Mouse (Mus musculus) forebrain, embryonic 10.5 days (tissue): Measurements from ENCODE around the gene Rps6kb2. TPM values are rescaled to one million over a fixed set of nuclear protein-coding genes. Genes with fewer than 3 reads are reported as not detected.

Experiments used
- DNase-seq: peaks from one replicate; pipeline ENCODE4 v3.0.0-alpha.2; 2017; ENCODE audit warnings: low spot score; ENCODE audit errors: extremely low spot score
- H3K27ac ChIP-seq: fragments of 300-500 bp; sonication (generic); 2 replicates; pipeline ENCODE4 v1.5.1; 2016; ENCODE audit warnings: mild to moderate bottlenecking
- H3K27me3 ChIP-seq: fragments of 300-500 bp; sonication (generic); 2 replicates; pipeline ENCODE4 v1.6.1; 2016; ENCODE audit warnings: mild to moderate bottlenecking; ENCODE audit not compliant: poor library complexity, severe bottlenecking
- H3K36me3 ChIP-seq: fragments of 300-500 bp; sonication (generic); replicated peaks from 2 replicates; pipeline ENCODE4 v1.6.1; 2016; ENCODE audit warnings: mild to moderate bottlenecking, moderate library complexity
- H3K4me1 ChIP-seq: fragments of 300-500 bp; sonication (generic); 2 replicates; pipeline ENCODE4 v1.6.1; 2016
- H3K4me3 ChIP-seq: fragments of 300-500 bp; sonication (generic); 2 replicates; pipeline ENCODE4 v1.5.1; 2016; ENCODE audit warnings: mild to moderate bottlenecking, moderate library complexity
- H3K9me3 ChIP-seq: fragments of 300-500 bp; sonication (generic); 2 replicates; pipeline ENCODE4 v1.6.1; 2016; ENCODE audit warnings: mild to moderate bottlenecking, moderate library complexity
- WGBS: fragments of 180-500 bp; shearing (Covaris S2); methylation state at CpG from one replicate; pipeline ENCODE4 v1.1.7; 2016; 5-methylcytosine and 5-hydroxymethylcytosine counted together
- polyA plus RNA-seq: library from polyadenylated mRNA; unstranded; fragments of >200 nt; fragmentation: Nextera tagmentation; extraction: Ambion mirVana; gene quantifications from 2 replicates; pipeline ENCODE4 v1.2.1, GENCODE M21; 2016

The Rps6kb2 gene
- polyA plus RNA-seq, 1 experiment from 2014 or later = 59.7 TPM

DNA sequence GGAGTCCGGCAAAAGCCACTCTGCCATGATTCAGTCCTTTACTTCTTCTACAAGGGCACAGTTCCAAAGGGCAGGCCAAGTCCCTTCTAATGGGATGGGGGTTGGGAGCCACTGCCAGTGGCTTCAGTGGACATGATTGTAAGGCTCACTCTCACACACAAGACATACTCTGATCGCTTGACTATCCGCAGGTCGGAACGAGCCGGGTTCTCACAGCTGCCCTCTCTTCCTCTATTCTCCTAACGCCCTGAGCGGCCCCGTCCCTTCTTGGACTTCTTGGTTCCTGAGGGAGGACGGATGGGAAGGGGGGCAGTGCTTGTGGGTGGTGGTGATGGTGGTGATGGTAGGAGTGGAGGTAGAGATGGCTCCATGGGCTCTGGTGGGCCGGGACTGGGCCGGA lies 6.4 kb downstream of the Rps6kb2 start:
- H3K9me3 ChIP-seq = no peaks in the 10 kb centered on the region
- 92% methylated on average over 12 of the region's 12 CpGs for WGBS
- peaks cover 20% of the 10 kb centered on the region for H3K4me1 ChIP-seq
- DNase-seq = no peak
- H3K4me3 ChIP-seq = no peak overlapping the region
- no peaks in the 10 kb centered on the region for H3K27me3 ChIP-seq
- no peak overlapping the region for H3K27ac ChIP-seq
- peaks cover 87% of the 10 kb centered on the region for H3K36me3 ChIP-seq

DNA sequence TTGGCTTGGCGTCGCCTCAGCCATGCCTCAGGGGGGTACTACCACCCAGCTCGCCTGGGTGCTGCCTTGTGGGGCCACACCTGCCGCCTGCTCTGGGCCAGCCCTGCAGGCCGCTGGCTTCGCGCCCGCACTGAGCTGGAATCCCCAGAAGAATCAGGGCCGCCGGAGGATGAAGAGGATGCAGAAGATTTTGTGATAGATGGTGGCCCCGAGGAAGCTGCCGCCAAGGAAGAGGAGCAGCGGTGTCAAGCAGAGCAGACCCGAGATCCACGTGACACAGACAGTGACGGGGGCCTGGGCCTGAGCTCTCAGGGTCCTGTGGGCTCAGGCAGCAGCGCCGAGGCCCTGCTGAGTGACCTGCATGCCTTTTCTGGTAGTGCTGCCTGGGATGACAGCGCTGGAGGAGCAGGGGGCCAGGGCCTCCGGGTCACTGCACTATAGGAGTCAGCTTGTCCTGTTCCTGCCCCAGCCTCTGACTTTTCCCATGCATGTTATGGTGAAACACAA lies 7.0 kb downstream of the Rps6kb2 start:
- Histone ChIP-seq H3K36me3 (peaks cover 87% of the 10 kb centered on the region), H3K9me3 (no peaks in the 10 kb centered on the region), H3K27me3 (no peaks in the 10 kb centered on the region), H3K4me1 (peaks cover 20% of the 10 kb centered on the region), H3K4me3 (no peak overlapping the region), H3K27ac (peak overlapping the region; percentile 54; the same call in 1 of the 2 replicates)
- 73% methylated on average over 20 of the region's 20 CpGs for WGBS
- DNase-seq = no peak

DNA sequence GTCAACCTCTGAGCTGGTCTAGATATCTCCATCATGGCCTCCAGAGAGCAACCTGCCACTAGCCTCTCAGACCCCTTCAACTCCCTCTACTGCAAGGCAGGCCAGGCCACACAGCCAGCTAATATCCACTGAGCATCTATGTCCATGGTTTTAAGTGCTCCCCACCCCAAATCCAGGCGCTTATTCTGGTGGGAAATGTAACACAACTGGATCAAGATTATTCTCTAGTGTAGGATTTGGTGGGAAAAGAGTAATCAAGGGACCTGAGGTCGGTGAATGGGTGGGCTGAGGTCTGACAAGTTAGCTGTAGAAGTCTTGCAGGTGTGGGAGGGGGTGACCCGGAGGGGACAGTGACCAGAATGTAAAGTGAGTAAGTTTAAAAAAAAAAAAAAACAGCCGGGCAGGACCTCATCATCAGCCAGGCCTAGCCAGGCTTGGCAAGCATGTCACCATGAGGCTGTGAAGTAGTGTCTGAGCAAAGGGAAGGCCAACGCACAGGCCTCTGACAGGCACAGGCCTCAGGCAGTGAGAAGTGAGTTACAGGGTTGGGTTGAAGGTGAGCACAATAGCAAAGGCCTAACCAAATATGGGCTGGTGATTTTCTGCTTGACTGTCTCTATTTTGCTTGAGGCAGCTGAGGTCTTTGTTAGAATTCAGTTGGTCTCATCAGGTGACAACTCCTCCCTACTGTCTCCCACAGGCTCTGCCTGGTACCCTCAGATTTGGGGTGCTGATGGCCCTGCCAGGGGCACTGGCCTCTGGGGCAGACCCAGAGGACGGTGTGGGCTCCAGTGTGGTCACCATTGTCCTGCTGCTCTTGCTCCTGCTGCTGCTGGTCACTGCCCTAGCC lies 7.7 kb downstream of the Rps6kb2 start:
- Histone ChIP-seq H3K4me3 (no peak overlapping the region), H3K4me1 (peaks cover 20% of the 10 kb centered on the region), H3K36me3 (peaks cover 88% of the 10 kb centered on the region), H3K27ac (peak overlapping the region; percentile 54; the same call in 1 of the 2 replicates), H3K9me3 (no peaks in the 10 kb centered on the region), H3K27me3 (no peaks in the 10 kb centered on the region)
- WGBS = 73% methylated on average over 6 of the region's 6 CpGs
- no peak for DNase-seq

DNA sequence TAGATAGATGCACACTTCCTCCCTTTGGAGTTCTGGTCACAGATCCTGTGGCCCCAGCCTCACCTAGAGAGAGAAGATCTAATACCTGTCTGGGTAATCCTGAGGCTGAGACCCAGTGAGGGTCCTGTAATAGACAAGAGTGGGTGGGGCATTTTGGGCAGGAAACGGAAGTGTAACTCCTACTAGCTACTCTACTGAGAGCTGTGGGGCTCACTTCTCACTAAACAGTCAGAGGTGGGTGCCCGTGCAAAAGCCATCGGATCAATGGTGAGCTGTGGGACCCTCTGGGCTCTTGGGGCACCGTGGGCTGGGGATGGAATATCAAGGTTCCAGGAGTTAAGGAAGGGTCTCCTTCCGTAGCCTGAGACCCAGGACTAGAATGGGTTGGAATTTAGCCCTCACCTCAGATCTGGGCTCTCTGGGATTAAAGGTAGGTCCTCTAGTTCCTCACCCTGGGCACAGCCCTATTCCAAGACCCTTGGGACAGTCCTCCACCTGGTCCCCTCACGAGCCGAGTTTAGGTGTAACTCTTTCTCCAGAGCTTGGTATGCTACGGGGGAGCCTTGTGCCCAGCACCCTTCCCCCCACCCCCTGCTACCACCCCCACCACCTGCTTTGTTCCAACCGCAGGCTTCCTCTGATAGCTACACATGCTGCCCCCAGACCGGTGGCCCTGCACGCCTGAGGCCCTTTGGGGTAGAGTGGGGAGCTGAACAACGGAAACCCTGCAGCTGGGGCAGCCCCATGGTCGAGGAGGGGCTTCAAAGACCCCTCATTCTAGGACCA lies 8.5 kb downstream of the Rps6kb2 start:
- Histone ChIP-seq H3K36me3 (peaks cover 90% of the 10 kb centered on the region), H3K9me3 (no peaks in the 10 kb centered on the region), H3K4me1 (peaks cover 26% of the 10 kb centered on the region), H3K27me3 (no peaks in the 10 kb centered on the region), H3K4me3 (no peak overlapping the region), H3K27ac (0 out of 2 replicates have a peak overlapping the region, but pooled peaks have one; percentile 16)
- DNase-seq = no peak
- WGBS = 86% methylated on average over 13 of the region's 13 CpGs

DNA sequence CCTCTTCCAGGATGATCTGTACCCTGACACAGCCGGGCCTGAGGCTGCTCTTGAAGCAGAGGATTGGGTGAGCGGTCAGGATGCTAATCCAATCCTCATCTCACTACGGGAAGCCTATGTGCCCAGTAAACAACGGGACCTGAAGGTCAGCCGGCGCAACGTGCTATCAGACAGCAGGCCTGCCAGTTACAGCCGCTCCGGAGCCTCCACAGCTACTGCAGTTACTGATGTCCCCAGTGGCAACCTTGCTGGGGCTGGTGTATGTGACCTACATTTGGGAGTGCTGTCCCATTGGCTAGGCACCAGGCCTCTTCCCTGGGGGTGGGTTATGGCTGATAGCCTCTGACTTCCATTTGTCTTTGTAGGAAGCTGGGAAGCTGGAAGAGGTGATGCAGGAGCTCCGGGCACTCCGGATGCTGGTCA lies 9.9 kb downstream of the Rps6kb2 start, which contains the start of gene Ptprcap:
Ptprcap (plus strand) TSS at position 373 of the 423 bp plus-strand sequence.
- peaks cover 76% of the 10 kb centered on the region for H3K36me3 ChIP-seq
- H3K4me1 ChIP-seq = peaks cover 38% of the 10 kb centered on the region
- DNase-seq = no peak
- 82% methylated on average over 11 of the region's 11 CpGs for WGBS
- no peak within 1 kb of the TSS for H3K4me3 ChIP-seq
- H3K27ac ChIP-seq = no peak within 1 kb of the TSS
- no peaks in the 10 kb centered on the region for H3K27me3 ChIP-seq
- H3K9me3 ChIP-seq = no peaks in the 10 kb centered on the region

DNA sequence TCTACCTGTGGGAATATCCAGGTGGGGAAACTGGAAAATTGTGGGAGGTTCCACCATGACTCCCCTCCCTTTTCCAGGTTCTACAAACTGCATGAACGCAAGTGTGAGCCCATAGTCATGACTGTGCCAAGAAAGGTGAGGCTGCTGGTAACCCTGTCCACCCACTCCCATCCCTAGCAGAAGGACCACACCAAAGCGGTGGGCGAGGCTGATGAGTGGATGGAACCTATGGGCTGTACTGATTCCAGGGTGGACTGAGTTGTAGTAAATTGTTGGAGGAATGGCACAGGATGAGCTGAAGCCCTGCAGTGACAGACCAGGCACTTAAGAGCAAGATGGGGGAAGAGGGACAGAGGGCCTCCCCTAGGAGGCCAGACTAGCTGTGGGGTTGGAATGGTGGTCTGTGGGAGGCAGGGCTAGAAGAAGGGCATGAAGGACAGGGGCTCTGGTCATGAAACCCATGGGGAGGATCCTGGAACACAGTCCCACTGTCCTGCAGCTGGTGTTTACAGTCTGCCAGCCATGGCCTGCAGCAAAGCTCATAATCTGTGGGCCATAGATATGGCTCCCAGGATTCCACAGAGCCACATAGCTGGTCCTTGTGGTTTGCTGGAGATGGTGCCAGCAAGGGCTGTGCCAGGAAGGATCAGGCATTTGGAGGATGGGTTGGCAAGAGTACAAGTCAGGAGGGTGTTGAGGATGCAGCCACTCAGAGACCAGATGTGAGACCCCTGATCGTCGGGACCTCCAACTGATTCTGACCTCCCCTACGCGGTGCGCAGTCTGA lies 10.5 kb downstream of the Rps6kb2 start:
- DNase-seq = no peak
- peaks cover 70% of the 10 kb centered on the region for H3K36me3 ChIP-seq
- peaks cover 44% of the 10 kb centered on the region for H3K4me1 ChIP-seq
- no peaks in the 10 kb centered on the region for H3K9me3 ChIP-seq
- H3K27ac ChIP-seq = no peak overlapping the region
- no peaks in the 10 kb centered on the region for H3K27me3 ChIP-seq
- 88% methylated on average over 8 of the region's 8 CpGs for WGBS
- H3K4me3 ChIP-seq = no peak overlapping the region

DNA sequence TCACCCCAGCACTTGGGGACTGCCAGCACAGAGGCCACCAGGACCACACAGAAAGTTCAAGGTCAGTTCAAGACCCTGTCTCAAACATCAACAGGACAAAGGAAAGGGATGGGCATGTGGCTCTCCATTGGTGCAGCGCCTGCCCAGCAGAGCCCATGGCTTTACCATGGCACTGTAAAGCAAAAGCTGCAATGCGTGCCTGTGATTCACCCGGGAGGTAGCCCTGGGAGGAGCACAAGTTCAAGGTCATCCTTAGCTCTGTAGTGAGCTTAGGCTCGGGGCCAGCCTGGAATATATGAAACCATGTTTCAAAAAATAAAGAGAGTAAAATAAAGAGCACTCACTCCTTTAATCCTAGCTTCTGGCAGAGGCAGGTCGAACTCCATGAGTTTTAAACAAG lies 11.3 kb downstream of the Rps6kb2 start:
- DNase-seq = no peak
- H3K9me3 ChIP-seq = no peaks in the 10 kb centered on the region
- H3K27me3 ChIP-seq = no peaks in the 10 kb centered on the region
- 90% methylated on average over 5 of the region's 5 CpGs for WGBS
- no peak overlapping the region for H3K27ac ChIP-seq
- H3K4me3 ChIP-seq = no peak overlapping the region
- H3K36me3 ChIP-seq = peaks cover 62% of the 10 kb centered on the region
- peaks cover 51% of the 10 kb centered on the region for H3K4me1 ChIP-seq

DNA sequence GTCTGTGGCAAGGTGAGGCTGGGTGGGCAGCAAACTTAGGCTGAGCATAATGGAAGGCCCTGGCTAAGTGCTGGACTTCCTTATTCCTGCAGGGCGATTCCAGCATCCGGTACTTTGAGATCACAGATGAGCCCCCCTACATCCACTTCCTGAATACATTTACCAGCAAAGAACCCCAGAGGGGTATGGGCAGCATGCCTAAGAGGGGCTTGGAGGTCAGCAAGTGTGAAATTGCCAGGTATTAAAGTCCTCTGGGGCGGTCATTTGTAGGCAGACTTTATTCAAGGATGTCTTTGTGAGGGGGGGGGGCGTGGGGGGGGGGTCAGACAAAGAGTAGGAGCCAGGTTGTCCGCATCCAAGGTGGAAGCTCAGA lies 11.7 kb downstream of the Rps6kb2 start:
- DNase-seq = no peak
- H3K4me1 ChIP-seq = peaks cover 54% of the 10 kb centered on the region
- no peaks in the 10 kb centered on the region for H3K9me3 ChIP-seq
- no peaks in the 10 kb centered on the region for H3K27me3 ChIP-seq
- H3K4me3 ChIP-seq = no peak overlapping the region
- H3K27ac ChIP-seq = no peak overlapping the region
- 84% methylated on average over 5 of the region's 5 CpGs for WGBS
- peaks cover 58% of the 10 kb centered on the region for H3K36me3 ChIP-seq

DNA sequence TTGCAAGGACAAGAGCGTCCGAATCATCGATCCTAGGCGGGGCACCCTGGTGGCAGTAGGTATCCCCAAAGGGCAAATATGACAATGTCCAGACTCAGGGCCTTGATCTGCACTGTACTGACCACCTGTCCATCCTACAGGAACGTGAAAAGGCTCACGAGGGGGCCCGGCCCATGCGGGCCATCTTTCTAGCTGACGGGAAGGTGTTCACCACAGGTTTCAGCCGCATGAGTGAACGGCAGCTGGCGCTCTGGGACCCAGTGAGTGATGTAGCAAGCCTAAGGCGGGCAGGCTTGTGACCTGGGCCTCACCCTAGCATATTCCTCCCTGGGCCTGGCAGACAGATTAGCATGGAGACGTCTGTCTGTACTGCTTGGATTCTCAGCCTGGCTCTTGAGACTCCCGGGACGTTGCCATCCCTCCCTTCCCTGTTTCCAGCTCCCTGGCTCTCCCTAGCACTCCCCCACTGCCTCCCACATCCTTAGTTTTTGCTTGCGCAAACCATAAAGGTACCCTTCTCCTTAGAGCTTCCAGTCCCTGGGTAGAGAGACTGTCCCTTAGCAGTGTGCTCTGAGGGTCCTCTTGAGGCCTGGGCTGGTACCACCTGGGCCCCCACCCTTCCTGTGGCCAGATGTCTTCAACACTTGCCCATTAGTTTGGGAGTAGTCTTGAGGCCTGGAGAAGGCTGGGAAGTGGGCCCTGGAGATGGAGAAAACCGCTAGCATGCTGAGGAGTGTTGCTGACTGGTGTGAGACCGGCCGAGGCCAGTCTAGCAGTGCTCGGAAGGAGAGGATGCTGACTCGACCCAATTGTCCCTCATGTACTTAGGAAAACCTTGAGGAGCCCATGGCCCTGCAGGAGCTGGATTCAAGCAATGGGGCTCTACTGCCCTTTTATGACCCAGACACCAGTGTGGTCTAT lies 12.3 kb downstream of the Rps6kb2 start:
- 91% methylated on average over 22 of the region's 22 CpGs for WGBS
- Histone ChIP-seq H3K27me3 (no peaks in the 10 kb centered on the region), H3K4me3 (no peak overlapping the region), H3K36me3 (peaks cover 52% of the 10 kb centered on the region), H3K27ac (no peak overlapping the region), H3K9me3 (peaks cover 3% of the 10 kb centered on the region; the same call in 1 of the 2 replicates), H3K4me1 (peaks cover 48% of the 10 kb centered on the region)
- no peak for DNase-seq

DNA sequence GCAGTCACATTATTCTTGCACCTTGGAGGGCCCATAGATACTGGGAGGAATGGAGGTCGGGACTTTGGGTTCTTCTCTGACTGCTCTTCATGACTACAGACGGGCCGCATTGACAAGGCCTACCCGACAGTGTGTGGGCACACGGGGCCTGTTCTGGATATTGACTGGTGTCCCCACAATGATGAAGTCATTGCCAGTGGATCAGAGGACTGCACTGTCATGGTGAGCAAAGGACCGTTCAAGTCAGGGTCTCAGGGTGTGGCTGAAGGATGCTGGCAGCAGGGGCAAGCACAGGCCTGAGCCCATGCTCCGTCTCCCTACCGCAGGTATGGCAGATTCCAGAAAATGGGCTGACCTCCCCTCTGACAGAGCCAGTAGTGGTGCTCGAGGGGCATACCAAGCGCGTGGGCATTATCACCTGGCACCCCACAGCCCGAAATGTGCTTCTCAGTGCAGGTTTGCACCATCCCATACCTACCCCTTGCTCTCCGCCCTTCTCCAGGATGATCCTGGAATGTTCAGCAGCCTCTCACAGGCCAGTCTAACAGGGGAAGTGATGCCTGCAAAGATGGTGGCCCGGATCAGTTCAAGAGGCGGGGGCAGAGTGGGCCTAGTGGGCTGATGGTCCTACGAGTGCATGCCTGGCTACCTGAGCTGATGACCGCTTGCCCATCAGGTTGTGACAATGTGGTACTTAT lies 13.2 kb downstream of the Rps6kb2 start:
- Histone ChIP-seq H3K4me1 (peaks cover 39% of the 10 kb centered on the region), H3K27ac (no peak overlapping the region), H3K27me3 (no peaks in the 10 kb centered on the region), H3K4me3 (peak overlapping the region; percentile 73; the same call in 1 of the 2 replicates), H3K36me3 (peaks cover 42% of the 10 kb centered on the region), H3K9me3 (peaks cover 6% of the 10 kb centered on the region; the same call in 1 of the 2 replicates)
- no peak for DNase-seq
- 95% methylated on average over 17 of the region's 17 CpGs for WGBS

DNA sequence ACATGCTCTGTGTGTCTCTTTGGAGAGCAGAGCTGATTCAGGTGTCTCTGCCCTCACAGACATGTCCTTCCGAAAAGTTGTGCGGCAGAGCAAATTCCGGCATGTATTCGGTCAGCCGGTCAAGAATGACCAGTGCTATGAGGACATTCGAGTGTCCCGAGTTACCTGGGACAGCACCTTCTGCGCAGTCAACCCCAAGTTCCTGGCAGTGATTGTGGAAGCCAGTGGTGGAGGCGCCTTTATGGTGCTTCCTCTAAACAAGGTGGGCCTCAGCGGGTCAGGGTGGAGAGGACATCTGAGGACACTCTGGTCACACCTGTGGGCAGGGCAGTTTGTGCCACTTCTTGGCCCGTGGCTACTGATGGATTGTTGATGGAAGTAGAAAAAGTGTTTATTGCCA lies 13.9 kb downstream of the Rps6kb2 start:
- Histone ChIP-seq H3K4me3 (peak overlapping the region; percentile 73), H3K9me3 (peaks cover 6% of the 10 kb centered on the region; the same call in 1 of the 2 replicates), H3K27me3 (no peaks in the 10 kb centered on the region), H3K36me3 (peaks cover 40% of the 10 kb centered on the region), H3K27ac (no peak overlapping the region), H3K4me1 (peaks cover 34% of the 10 kb centered on the region)
- WGBS = 90% methylated on average over 11 of the region's 11 CpGs
- no peak for DNase-seq
